Mouse (Mus musculus) liver, embryonic 14.5 days (tissue): ENCODE results near the gene Gm11627.

Experiments used
- CTCF ChIP-seq: IDR thresholded peaks from 2 replicates; pipeline ENCODE4 v1.5.1; 2016; ENCODE audit warnings: antibody characterized with exemption, low read depth, control low read depth
- EP300 ChIP-seq: IDR thresholded peaks from 2 replicates; pipeline ENCODE4 v1.6.1; 2016; ENCODE audit warnings: antibody characterized with exemption, low read depth

DNA sequence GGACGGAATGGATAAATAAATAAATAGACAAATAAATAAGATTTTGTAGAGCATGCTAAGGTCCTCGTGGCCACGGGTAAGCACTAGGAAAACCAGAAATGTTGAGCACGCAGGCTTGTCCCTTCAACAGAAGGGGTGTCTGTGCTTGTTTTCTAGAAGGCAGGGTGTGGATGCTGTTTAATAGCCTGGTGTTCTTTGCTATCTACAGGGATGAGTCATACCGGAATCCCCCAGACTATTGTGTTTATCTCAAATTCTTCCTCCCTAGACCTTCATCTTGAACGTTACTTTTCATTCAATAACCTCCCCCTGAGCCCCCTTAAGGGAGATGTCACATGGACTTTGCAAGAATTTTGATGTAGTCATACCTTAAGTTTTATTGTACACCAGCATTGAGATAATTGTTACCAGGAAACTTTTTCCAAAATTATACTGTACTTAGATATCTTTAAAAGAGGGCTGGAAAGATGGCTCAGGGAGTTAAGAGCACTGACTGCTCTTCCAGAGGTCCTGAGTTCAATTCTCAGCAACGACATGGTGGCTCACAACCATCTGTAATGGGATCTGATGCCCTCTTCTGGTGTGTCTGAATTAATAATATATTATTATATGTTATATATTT, 10.4 kb downstream of the Gm11627 start:
- no peak for TF ChIP-seq CTCF
- TF ChIP-seq EP300: no peak
